Mouse (Mus musculus): Measurements from ENCODE around the gene Gm4846. TPM values are rescaled to one million over a fixed set of nuclear protein-coding genes. Genes with fewer than 3 reads are reported as not detected.
"Not testable (repeated sequence)": the region's sequence is repeated elsewhere in the genome, so short reads cannot be mapped to it uniquely, and the experiment has no call there.

Gm4846 gene
- not detected for total RNA-seq (2021)

GRCm38 (mm10) chr1:166497488-166497887, at the start of gene Gm4846:
Gm4846 (minus strand) TSS chr1:166497588.
- intact Hi-C loops (cut with DNase I); DNase-seq (ENCODE audit: low spot score in 2 of 2): not testable (repeated sequence)

GRCm38 (mm10) chr1:166531521-166531920, 34.1 kb upstream of the Gm4846 start:
- intact Hi-C loops (cut with DNase I); DNase-seq (ENCODE audit: low spot score in 2 of 2): not testable (repeated sequence)

GRCm38 (mm10) chr1:166524709-166525108, 27.3 kb upstream of the Gm4846 start:
- intact Hi-C loops (cut with DNase I), result loop anchor here (10.0 kb wide), 1 partner anchor 110 kb away; no protein-coding TSS in a partner anchor

DNA sequence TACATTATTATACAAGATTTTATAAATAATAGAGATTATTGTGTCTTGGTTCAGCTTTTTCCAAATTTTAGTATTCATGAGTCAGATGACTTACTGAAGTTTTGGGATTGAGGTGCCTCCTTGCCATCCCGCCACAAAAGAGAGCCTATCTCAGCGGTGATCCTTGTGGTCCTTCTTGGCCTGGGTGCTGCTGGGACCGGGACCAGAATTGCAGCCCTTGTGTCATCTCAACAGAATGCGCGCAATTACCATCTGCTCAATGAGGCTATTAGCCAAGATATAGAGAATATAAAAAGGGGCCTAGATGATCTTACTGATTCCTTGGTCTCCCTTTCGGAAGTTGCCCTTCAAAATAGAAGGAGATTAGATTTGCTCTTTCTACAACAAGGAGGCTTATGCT, 22.2 kb upstream of the Gm4846 start:
- intact Hi-C loops (cut with DNase I), result loop anchor here (10.0 kb wide), 1 partner anchor 115 kb away; no protein-coding TSS in a partner anchor
- DNase-seq (ENCODE audit: low spot score in 2 of 2), result not testable (repeated sequence)

More at GRCm38 (mm10) chr1:166524709-166525108, 27.3 kb upstream of the Gm4846 start:
- not testable (repeated sequence) for DNase-seq (ENCODE audit: low spot score in 2 of 2)

DNA sequence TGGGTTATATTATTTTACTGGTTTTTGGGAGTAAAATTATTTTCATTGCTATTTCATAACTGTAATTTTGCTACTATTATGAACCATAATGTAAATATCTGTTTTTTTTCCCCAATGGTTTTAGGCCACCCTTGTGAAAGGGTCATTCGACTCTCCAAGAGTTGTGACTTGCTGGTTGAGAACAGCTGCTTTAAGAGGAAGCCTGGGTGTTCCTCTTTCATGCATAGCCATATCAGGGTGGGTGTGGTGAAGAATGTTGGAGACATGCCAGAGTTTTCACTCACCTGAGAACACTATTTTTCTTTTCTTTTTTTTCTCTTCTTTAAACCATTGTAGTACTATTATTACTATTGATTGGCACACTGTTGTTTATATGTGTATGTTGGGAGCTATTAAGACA, 19.2 kb upstream of the Gm4846 start:
- intact Hi-C loops (cut with DNase I), result no loop called here
- DNase-seq (ENCODE audit: low spot score in 2 of 2), result no peak

- DNase-seq (ENCODE audit: low spot score in 2 of 2); intact Hi-C loops (cut with DNase I): not testable (repeated sequence)
Measured at GRCm38 (mm10) chr1:166504206-166504605, 6.8 kb upstream of the Gm4846 start.

DNA sequence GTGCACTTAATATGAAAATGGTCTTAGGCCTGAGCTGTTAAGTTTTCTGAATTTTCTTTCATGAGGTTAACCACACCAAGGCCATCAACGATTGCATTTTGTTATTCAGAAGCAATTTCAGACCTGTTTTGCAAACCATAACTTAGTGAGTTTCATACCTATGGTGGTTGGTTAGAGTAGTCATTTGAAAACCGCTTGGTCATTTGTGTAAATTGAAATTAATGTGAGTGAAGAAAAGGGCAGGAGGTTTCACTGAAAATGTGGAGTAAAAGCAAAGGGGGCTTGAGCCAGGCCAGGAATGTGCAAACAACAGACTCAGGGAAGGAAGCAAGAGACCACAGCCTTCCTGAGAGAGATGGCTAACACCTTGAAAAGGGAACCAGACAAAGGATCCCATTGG, 17.9 kb downstream of the Gm4846 start:
- intact Hi-C loops (cut with DNase I), result no loop called here
- no peak for DNase-seq (ENCODE audit: low spot score in 2 of 2)

DNA sequence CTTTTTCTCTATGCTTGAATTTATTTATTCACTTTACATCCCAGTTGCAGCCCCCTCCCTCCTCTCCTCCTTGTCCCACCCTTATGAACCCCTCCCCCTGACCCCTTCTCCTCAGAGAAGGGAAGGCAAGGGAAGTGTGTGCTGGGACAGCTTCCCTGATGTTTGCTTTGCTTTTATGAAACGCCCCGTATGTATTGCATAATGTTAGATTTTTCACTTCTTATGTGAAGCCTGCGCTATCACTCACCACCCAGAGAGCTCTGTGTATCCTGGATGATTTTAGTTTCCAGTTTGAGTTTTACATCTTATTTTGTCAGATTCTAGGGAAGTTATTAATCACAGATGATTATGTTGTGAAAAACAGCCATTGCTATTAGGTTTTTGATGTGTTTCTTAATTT, 30.2 kb downstream of the Gm4846 start:
- no peak for DNase-seq (ENCODE audit: low spot score in 2 of 2)
- intact Hi-C loops (cut with DNase I), result no loop called here

DNA sequence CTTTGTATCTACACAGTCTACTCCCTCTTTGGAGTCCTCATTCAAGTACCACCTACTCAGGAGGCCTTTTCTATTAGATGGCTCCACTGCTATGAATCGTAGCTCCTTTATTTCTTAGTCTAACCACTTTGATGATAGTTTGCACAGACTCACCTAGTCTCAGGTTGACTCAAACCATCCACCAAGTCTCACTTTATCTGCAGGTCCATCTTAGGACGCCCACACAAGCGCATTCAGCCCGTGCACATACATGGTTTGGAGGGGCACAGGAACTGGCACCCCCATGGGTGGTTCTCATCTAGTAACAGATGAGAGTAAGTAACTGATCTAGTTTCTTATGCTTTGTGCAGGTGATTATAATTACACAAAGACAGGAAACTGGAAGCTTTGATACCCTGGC, 34.8 kb downstream of the Gm4846 start:
- intact Hi-C loops (cut with DNase I), result no loop called here
- no peak for DNase-seq (ENCODE audit: low spot score in 2 of 2)

DNA sequence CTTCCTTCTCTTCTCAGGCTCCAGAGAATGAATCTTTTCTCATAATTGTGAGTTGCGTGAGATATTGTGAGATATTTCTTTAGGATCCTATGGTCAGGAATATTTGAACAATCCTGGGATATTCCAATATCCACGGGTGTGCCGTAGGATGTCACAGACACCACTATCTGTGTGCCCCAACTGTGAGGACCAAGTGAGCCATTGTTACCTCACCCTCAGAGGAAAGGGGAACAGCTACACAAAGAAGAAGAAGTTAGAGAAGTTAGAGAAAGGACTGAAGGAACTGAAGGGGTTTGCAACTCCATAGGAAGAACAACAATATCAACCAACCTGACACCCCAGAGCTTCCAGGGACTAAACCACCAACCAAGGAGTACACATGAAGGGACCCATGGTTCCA, 55.4 kb downstream of the Gm4846 start:
- no peak for DNase-seq (ENCODE audit: low spot score in 2 of 2)
- intact Hi-C loops (cut with DNase I), result no loop called here

DNA sequence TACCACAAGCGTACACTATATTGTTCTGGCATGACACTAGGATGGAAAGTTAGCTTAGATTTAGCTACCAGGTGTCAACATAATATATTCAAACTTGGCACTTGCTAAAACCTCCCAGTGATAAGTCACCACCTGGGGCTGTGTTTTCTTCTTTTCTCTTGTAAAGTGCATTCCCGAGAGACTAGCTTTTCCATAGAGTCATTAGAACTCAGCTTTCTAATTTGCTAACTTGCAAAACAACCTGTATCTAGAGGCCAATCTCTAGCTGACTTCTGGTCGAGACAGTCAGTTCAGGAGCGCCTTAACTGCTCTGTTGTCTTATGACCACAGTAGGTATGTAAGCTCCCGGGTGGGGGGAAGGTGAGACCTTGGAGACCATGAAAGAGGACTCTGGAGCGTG, 58.0 kb downstream of the Gm4846 start:
- no peak for DNase-seq (ENCODE audit: low spot score in 2 of 2)
- intact Hi-C loops (cut with DNase I), result loop anchor here (10.0 kb wide), 1 partner anchor 565 kb away; the partner anchor contains the start of gene Fam78b

Other genes starting within 250 kb of the Gm4846 start
- 100 to 1,000 TPM; 115 to 128 TPM for gene Ildr2, start 243.4 kb downstream of the Gm4846 start, total RNA-seq (2021)
- 10 to 100 TPM; 33.0 to 33.1 TPM for gene Tada1, start 118.5 kb downstream of the Gm4846 start, total RNA-seq (2021)
- 10 to 100 TPM; 34.3 to 39.3 TPM for gene Pogk, start 87.7 kb downstream of the Gm4846 start, total RNA-seq (2021)
- under 1 TPM in 1 of 2 experiments, not detected in 1; 0.16 TPM for gene Gm4847, start 150.1 kb upstream of the Gm4846 start, total RNA-seq (2021)
- gene Fmo9, start 184.3 kb upstream of the Gm4846 start, total RNA-seq (2021), result not detected

All from left cerebral cortex, postnatal 25 days (tissue).